Mouse (Mus musculus): ENCODE measurements around the gene Atp9a. TPM values are rescaled to one million over a fixed set of nuclear protein-coding genes. Genes with fewer than 3 reads are reported as not detected.
A peak's percentile ranks its signal among the peaks of the same experiment; 100 is the strongest.
"Not testable (repeated sequence)": the region's sequence is repeated elsewhere in the genome, so short reads cannot be mapped to it uniquely, and the experiment has no call there.

Gene Atp9a
- polyA plus RNA-seq, 1 experiment from 2014 or later: 4.0 TPM

DNA sequence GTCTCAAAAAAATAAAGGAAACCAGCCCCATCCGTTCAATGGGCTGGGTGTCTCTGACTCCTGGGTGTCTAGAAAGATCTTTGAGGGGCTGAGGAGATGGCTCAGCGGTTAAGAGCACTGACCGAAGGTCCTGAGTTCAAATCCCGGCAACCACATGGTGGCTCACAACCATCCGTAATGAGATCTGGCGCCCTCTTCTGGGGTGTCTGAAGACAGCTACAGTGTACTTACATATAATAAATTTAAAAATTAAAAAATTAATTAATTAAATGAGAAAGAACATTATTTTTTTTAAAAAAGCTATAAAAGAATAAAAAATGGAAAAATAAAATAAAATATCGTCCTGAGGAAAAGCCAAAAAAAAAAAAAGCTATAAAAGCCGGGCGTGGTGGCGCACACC is 2.2 kb upstream of the Atp9a start:
- 72% methylated on average over 10 of the region's 10 CpGs for WGBS (ENCODE audit: insufficient replicate concordance)
- H3K36me3 ChIP-seq (ENCODE audit: control insufficient read depth, insufficient read depth); H3K27ac ChIP-seq (ENCODE audit: low read length); H3K9ac ChIP-seq (ENCODE audit: low read depth, low read length); H3K4me2 ChIP-seq (ENCODE audit: low read depth, low read length); ATAC-seq (ENCODE audit: low read depth); H3K4me3 ChIP-seq (ENCODE audit: low read depth, low read length); H3K4me1 ChIP-seq (ENCODE audit: control insufficient read depth, low read depth, low read length); H3K9me3 ChIP-seq (replicated peaks; ENCODE audit: control insufficient read depth, low read length): not testable (repeated sequence)
- peaks cover 19% of the 10 kb centered on the region for H3K27me3 ChIP-seq (ENCODE audit: control insufficient read depth, insufficient read depth, low read depth, low read length)

DNA sequence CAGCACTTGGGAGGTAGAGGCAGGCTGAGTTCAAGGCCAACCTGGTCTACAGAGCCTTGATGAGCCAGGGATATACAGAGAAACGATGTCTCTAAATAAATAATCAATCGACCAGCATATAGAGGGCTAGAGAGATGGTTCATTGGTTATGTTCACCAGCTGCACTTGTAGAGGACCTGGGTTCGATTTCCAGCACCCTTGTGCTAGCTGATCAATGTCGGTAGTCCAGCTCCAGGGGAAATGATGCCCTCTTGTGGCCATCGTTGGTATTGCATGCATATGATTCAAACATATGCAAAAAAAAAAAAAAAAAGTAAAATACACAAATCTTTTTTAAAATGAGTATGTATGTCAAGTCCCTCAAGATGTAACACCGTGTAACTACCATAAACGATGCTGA is 440 bp upstream of the Atp9a start:
- H3K4me3 ChIP-seq (ENCODE audit: low read depth, low read length): no peak overlapping the region
- H3K4me2 ChIP-seq (ENCODE audit: low read depth, low read length): no peak overlapping the region
- no peaks in the 10 kb centered on the region for H3K9me3 ChIP-seq (replicated peaks; ENCODE audit: control insufficient read depth, low read length)
- H3K9ac ChIP-seq (ENCODE audit: low read depth, low read length): no peak overlapping the region
- 11% methylated on average over 7 of the region's 7 CpGs for WGBS (ENCODE audit: insufficient replicate concordance)
- H3K4me1 ChIP-seq (ENCODE audit: control insufficient read depth, low read depth, low read length): no peaks in the 10 kb centered on the region
- no peak overlapping the region for H3K27ac ChIP-seq (ENCODE audit: low read length)
- peaks cover 19% of the 10 kb centered on the region for H3K27me3 ChIP-seq (ENCODE audit: control insufficient read depth, insufficient read depth, low read depth, low read length)
- no peak for ATAC-seq (ENCODE audit: low read depth)
- no peaks in the 10 kb centered on the region for H3K36me3 ChIP-seq (ENCODE audit: control insufficient read depth, insufficient read depth)

DNA sequence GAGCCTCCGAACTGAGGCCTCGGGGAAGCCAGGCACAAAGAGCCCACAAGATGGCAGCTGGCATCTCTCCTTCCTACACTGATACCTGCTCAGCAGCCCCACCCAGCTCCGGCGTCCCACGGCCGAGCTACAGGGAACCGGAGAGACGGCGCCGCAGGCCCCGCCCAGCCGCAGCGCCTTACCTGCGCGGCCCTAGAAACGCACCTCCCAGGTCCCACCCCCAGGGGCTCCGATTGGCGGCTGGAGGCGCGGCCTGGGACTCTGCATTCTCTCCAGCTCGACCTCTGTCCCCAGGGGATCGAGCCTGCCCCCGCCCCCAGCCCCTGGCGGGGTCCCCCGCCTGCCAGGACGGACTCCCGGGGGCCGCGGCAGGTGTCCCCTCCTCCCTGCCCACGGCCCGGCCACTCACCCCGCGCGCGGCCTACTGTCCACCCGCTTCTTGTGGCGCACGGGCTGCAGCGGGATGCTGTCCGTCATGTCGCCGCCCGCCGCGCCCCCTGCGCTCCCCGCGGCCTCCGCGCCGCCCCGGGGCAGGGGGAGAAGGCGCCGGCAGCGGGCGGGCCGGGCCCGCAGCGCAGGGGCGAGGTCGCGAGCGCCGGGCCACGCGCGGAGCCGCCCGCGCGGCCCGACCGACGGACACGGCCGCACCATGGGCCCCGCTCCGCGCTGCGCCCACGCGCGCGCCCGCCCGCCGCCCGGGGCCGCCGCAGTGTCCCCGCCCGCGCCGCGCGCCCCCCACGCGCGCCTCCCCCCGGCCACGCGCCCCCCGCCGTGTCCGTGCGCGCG is 743 bp downstream of the Atp9a start:
- Histone ChIP-seq H3K27ac (ENCODE audit: low read length) (no peak overlapping the region), H3K4me2 (ENCODE audit: low read depth, low read length) (peak overlapping the region; percentile 59)
- under 1% methylated on average over 32 of the region's 108 CpGs for WGBS (ENCODE audit: insufficient replicate concordance)

DNA sequence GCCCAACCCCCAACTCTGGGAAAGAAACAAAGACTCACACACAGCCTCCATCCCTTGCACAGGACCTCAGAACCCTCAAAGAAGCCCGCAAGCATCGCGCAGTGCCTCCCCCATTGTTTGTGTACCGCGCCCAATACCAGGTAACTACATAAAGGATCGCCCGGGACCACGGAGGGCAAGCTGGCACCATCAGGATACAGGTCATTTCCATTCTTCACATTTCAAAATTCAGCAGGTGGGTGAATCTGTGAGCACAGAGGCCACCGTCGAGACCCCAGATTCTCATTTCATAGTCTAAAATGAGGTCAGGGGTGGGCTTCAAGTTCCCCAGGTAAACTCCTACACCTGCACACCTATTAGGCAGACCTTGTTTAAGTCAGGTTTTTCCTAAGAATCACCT is 1.7 kb downstream of the Atp9a start:
- Histone ChIP-seq H3K27ac (ENCODE audit: low read length) (no peak overlapping the region), H3K4me3 (ENCODE audit: low read depth, low read length) (no peak overlapping the region), H3K4me1 (ENCODE audit: control insufficient read depth, low read depth, low read length) (no peaks in the 10 kb centered on the region), H3K36me3 (ENCODE audit: control insufficient read depth, insufficient read depth) (no peaks in the 10 kb centered on the region), H3K9me3 (replicated peaks; ENCODE audit: control insufficient read depth, low read length) (no peaks in the 10 kb centered on the region), H3K9ac (ENCODE audit: low read depth, low read length) (no peak overlapping the region), H3K4me2 (ENCODE audit: low read depth, low read length) (0 out of 2 replicates have a peak overlapping the region, but pooled peaks have one; percentile 39), H3K27me3 (ENCODE audit: control insufficient read depth, insufficient read depth, low read depth, low read length) (peaks cover 19% of the 10 kb centered on the region)
- 83% methylated on average over 10 of the region's 10 CpGs for WGBS (ENCODE audit: insufficient replicate concordance)
- no peak for ATAC-seq (ENCODE audit: low read depth)

More for the DNA sequence above, 743 bp downstream of the Atp9a start:
- ATAC-seq (ENCODE audit: low read depth): peak; percentile 89
- H3K36me3 ChIP-seq (ENCODE audit: control insufficient read depth, insufficient read depth): no peaks in the 10 kb centered on the region
- no peaks in the 10 kb centered on the region for H3K4me1 ChIP-seq (ENCODE audit: control insufficient read depth, low read depth, low read length)
- H3K9ac ChIP-seq (ENCODE audit: low read depth, low read length): peak overlapping the region; percentile 31; the same call in 1 of the 2 replicates
- H3K9me3 ChIP-seq (replicated peaks; ENCODE audit: control insufficient read depth, low read length): no peaks in the 10 kb centered on the region
- H3K4me3 ChIP-seq (ENCODE audit: low read depth, low read length): peak overlapping the region; percentile 64
- H3K27me3 ChIP-seq (ENCODE audit: control insufficient read depth, insufficient read depth, low read depth, low read length): peaks cover 19% of the 10 kb centered on the region

DNA sequence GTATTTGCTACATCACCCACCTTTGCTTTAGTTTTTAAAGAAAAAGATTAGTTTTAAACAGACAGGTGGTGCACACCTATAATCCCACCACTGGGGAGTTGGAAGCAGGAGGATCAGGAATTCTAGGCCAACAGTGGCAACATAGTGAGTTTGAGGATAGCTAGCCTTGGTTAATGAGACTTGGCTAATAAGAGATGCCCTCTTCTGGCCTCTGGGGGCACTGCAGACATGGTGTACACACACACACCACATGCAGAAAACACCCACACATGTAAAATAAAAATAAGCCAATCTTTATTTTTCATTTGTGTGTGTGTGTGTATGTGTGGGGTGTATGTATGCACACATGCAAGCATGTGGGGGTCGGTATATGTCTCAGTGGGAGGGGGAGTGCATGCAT is 3.4 kb downstream of the Atp9a start:
- H3K4me2 ChIP-seq (ENCODE audit: low read depth, low read length): no peak overlapping the region
- WGBS (ENCODE audit: insufficient replicate concordance): 67% methylated on average over 1 of the region's 1 CpGs
- no peaks in the 10 kb centered on the region for H3K36me3 ChIP-seq (ENCODE audit: control insufficient read depth, insufficient read depth)
- H3K4me1 ChIP-seq (ENCODE audit: control insufficient read depth, low read depth, low read length): no peaks in the 10 kb centered on the region
- H3K27ac ChIP-seq (ENCODE audit: low read length): no peak overlapping the region
- H3K4me3 ChIP-seq (ENCODE audit: low read depth, low read length): no peak overlapping the region
- no peaks in the 10 kb centered on the region for H3K9me3 ChIP-seq (replicated peaks; ENCODE audit: control insufficient read depth, low read length)
- H3K27me3 ChIP-seq (ENCODE audit: control insufficient read depth, insufficient read depth, low read depth, low read length): peaks cover 19% of the 10 kb centered on the region
- no peak for ATAC-seq (ENCODE audit: low read depth)
- H3K9ac ChIP-seq (ENCODE audit: low read depth, low read length): no peak overlapping the region

DNA sequence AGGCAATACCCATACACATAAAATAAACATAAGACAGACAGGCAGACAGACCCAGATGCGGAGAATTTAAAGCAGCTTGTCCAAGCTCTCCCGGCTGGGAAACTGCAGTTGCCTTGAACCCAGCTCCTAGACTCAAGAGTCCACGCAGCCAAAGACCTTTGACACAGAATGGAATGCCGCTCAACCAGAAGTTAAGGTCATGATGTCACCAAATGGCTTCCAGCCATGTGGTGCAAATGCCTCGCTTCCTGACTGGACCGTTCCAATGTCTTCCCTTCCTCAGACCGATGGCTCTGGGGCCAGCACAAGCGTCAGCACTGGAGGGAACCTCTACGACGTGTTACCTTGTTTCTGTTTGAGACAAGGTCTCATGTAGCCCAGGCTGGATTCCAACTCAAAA is 4.3 kb downstream of the Atp9a start:
- ATAC-seq (ENCODE audit: low read depth): no peak
- Histone ChIP-seq H3K9me3 (replicated peaks; ENCODE audit: control insufficient read depth, low read length) (no peaks in the 10 kb centered on the region), H3K36me3 (ENCODE audit: control insufficient read depth, insufficient read depth) (no peaks in the 10 kb centered on the region), H3K9ac (ENCODE audit: low read depth, low read length) (no peak overlapping the region), H3K27me3 (ENCODE audit: control insufficient read depth, insufficient read depth, low read depth, low read length) (peaks cover 19% of the 10 kb centered on the region), H3K4me3 (ENCODE audit: low read depth, low read length) (no peak overlapping the region), H3K4me1 (ENCODE audit: control insufficient read depth, low read depth, low read length) (no peaks in the 10 kb centered on the region), H3K27ac (ENCODE audit: low read length) (no peak overlapping the region), H3K4me2 (ENCODE audit: low read depth, low read length) (no peak overlapping the region)
- WGBS (ENCODE audit: insufficient replicate concordance): 71% methylated on average over 10 of the region's 10 CpGs

GRCm38 (mm10) chr2:168734023-168734422 is 8.2 kb downstream of the Atp9a start:
- no peak overlapping the region for H3K4me2 ChIP-seq (ENCODE audit: low read depth, low read length)
- 52% methylated on average over 11 of the region's 11 CpGs for WGBS (ENCODE audit: insufficient replicate concordance)
- ATAC-seq (ENCODE audit: low read depth): no peak

DNA sequence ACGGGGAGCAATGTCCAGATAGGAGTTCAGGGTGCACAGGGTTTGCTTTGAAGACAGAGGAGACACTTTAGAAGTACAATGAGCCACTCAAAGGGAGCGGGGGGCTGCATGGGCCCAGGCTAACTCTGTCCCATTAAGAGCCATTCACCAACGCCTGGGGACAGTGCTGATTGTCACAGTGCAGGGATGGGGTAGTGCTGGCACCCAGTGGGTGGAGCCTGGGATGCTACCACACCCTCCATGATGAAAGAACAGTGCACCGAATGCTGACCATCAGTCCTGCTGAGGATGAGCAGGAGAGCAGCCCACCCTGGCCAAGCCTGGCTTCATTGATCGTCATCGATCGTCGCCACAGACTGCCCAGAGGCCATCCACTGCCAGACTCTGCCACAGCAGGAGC is 11.0 kb downstream of the Atp9a start:
- ATAC-seq (ENCODE audit: low read depth): no peak
- Histone ChIP-seq H3K9ac (ENCODE audit: low read depth, low read length) (no peak overlapping the region), H3K36me3 (ENCODE audit: control insufficient read depth, insufficient read depth) (no peaks in the 10 kb centered on the region), H3K4me2 (ENCODE audit: low read depth, low read length) (no peak overlapping the region), H3K4me1 (ENCODE audit: control insufficient read depth, low read depth, low read length) (no peaks in the 10 kb centered on the region), H3K27me3 (ENCODE audit: control insufficient read depth, insufficient read depth, low read depth, low read length) (no peaks in the 10 kb centered on the region), H3K9me3 (replicated peaks; ENCODE audit: control insufficient read depth, low read length) (no peaks in the 10 kb centered on the region), H3K27ac (ENCODE audit: low read length) (no peak overlapping the region), H3K4me3 (ENCODE audit: low read depth, low read length) (no peak overlapping the region)
- WGBS (ENCODE audit: insufficient replicate concordance): 76% methylated on average over 8 of the region's 8 CpGs

More at GRCm38 (mm10) chr2:168734023-168734422, 8.2 kb downstream of the Atp9a start:
- no peak overlapping the region for H3K27ac ChIP-seq (ENCODE audit: low read length)
- no peaks in the 10 kb centered on the region for H3K9me3 ChIP-seq (replicated peaks; ENCODE audit: control insufficient read depth, low read length)
- H3K36me3 ChIP-seq (ENCODE audit: control insufficient read depth, insufficient read depth): no peaks in the 10 kb centered on the region
- no peak overlapping the region for H3K9ac ChIP-seq (ENCODE audit: low read depth, low read length)
- H3K4me1 ChIP-seq (ENCODE audit: control insufficient read depth, low read depth, low read length): no peaks in the 10 kb centered on the region
- H3K4me3 ChIP-seq (ENCODE audit: low read depth, low read length): no peak overlapping the region
- H3K27me3 ChIP-seq (ENCODE audit: control insufficient read depth, insufficient read depth, low read depth, low read length): no peaks in the 10 kb centered on the region

DNA sequence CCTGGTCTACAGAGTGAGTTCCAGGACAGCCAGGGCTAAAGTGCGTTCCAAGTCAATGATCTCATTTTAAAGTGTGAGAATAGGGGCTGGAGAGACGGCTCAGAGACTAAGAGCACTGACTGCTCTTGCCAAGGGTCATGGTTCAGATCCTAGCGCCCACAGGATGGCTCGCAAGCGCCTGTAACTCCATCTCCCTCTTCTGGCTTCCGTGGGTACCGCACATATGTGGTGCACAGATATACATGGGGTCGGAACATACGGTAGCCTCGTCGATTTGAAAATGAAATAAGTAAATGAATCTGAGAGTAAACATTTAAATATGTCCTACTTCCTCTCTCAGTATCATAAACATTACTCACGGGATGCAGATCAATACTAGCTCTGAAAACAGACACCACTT is 12.5 kb downstream of the Atp9a start:
- 71% methylated on average over 12 of the region's 12 CpGs for WGBS (ENCODE audit: insufficient replicate concordance)
- Histone ChIP-seq H3K27me3 (ENCODE audit: control insufficient read depth, insufficient read depth, low read depth, low read length) (no peaks in the 10 kb centered on the region), H3K27ac (ENCODE audit: low read length) (no peak overlapping the region), H3K9ac (ENCODE audit: low read depth, low read length) (no peak overlapping the region), H3K36me3 (ENCODE audit: control insufficient read depth, insufficient read depth) (no peaks in the 10 kb centered on the region), H3K9me3 (replicated peaks; ENCODE audit: control insufficient read depth, low read length) (no peaks in the 10 kb centered on the region), H3K4me1 (ENCODE audit: control insufficient read depth, low read depth, low read length) (no peaks in the 10 kb centered on the region), H3K4me3 (ENCODE audit: low read depth, low read length) (no peak overlapping the region), H3K4me2 (ENCODE audit: low read depth, low read length) (no peak overlapping the region)
- no peak for ATAC-seq (ENCODE audit: low read depth)

Data from liver, embryonic 16.5 days (tissue).